Mouse (Mus musculus) limb, embryonic 14.5 days (tissue): Measurements from ENCODE around the gene Prrx1. TPM values are rescaled to one million over a fixed set of nuclear protein-coding genes. Genes with fewer than 3 reads are reported as not detected.
A peak's percentile ranks its signal among the peaks of the same experiment; 100 is the strongest.

ENCODE experiments used
- ATAC-seq: fragments of 200-750 bp; cut with Nextera tagmentation; 2 replicates; pipeline ENCODE4 v1.8.0; 2017; ENCODE audit warnings: low read depth, moderate number of reproducible peaks, moderate TSS enrichment; ENCODE audit not compliant: low FRiP score
- DNase-seq: peaks from one replicate; pipeline ENCODE4 v3.0.0-alpha.2; 2015; ENCODE audit warnings: low spot score
- H3K27ac ChIP-seq: fragments of 300-500 bp; sonication (generic); replicated peaks from 2 replicates; pipeline ENCODE4 v1.5.1; 2014; ENCODE audit warnings: low read depth, mild to moderate bottlenecking, low read length, moderate library complexity, mixed read lengths
- H3K27me3 ChIP-seq: fragments of 300-500 bp; sonication (generic); 2 replicates; pipeline ENCODE4 v1.6.1; 2014; ENCODE audit warnings: low read length, mixed read lengths; ENCODE audit not compliant: control insufficient read depth, insufficient read depth
- H3K36me3 ChIP-seq: fragments of 300-500 bp; sonication (generic); 2 replicates; pipeline ENCODE4 v1.6.1; 2014; ENCODE audit warnings: mild to moderate bottlenecking, low read length, moderate library complexity, mixed read lengths; ENCODE audit not compliant: control insufficient read depth, insufficient read depth
- H3K4me1 ChIP-seq: fragments of 300-500 bp; sonication (generic); 2 replicates; pipeline ENCODE4 v1.6.1; 2014; ENCODE audit warnings: antibody characterized with exemption, low read length, mixed read lengths; ENCODE audit not compliant: control insufficient read depth, insufficient read depth
- H3K4me2 ChIP-seq: fragments of 300-500 bp; sonication (generic); replicated peaks from 2 replicates; pipeline ENCODE4 v1.6.1; 2014; ENCODE audit warnings: low read depth, mild to moderate bottlenecking, low read length, moderate library complexity; ENCODE audit not compliant: severe bottlenecking
- H3K4me3 ChIP-seq: fragments of 300-500 bp; sonication (generic); replicated peaks from 2 replicates; pipeline ENCODE4 v1.5.1; 2014; ENCODE audit warnings: low read length
- H3K9ac ChIP-seq: fragments of 300-500 bp; sonication (generic); 2 replicates; pipeline ENCODE4 v1.6.1; 2014; ENCODE audit warnings: mild to moderate bottlenecking, low read depth, low read length, moderate library complexity; ENCODE audit not compliant: severe bottlenecking
- H3K9me3 ChIP-seq: fragments of 300-500 bp; sonication (generic); 2 replicates; pipeline ENCODE4 v1.6.1; 2016; ENCODE audit warnings: low read length; ENCODE audit not compliant: control insufficient read depth
- POLR2A ChIP-seq: fragments of 200-500 bp; IDR thresholded peaks from 2 replicates; pipeline ENCODE4 v1.8.0; 2012; ENCODE audit warnings: inconsistent platforms, mild to moderate bottlenecking, moderate library complexity, borderline replicate concordance; ENCODE audit not compliant: insufficient read depth, insufficient read length; ENCODE audit errors: extremely low read depth
- WGBS: fragments of 180-500 bp; shearing (Covaris S2); extraction: QIAGEN DNeasy Blood & Tissue Kit; methylation state at CpG from one replicate; pipeline ENCODE4 v1.1.7; 2014; 5-methylcytosine and 5-hydroxymethylcytosine counted together
- polyA plus RNA-seq, 2 experiments: library from polyadenylated mRNA; depleted of rRNA in 1 of 2; stranded (reverse) in 1 of 2; unstranded in 1 of 2; fragments of >200 nt; fragmentation: Nextera tagmentation in 1 of 2; extraction: Ambion mirVana in 1 of 2; gene quantifications; 2 replicates each; pipeline versions ENCODE4 v1.2.1 to v1.2.3; 2012 to 2014

Gene Prrx1
- polyA plus RNA-seq, 2 experiments = 114 to 122 TPM

- Histone ChIP-seq H3K27me3 (no peaks in the 10 kb centered on the region), H3K9ac (peak overlapping the region; percentile 100), H3K27ac (peak overlapping the region; percentile 100), H3K4me3 (peak overlapping the region; percentile 84), H3K9me3 (no peaks in the 10 kb centered on the region), H3K4me1 (peaks cover 19% of the 10 kb centered on the region), H3K4me2 (peak overlapping the region; percentile 79), H3K36me3 (peaks cover 28% of the 10 kb centered on the region)
- DNase-seq (no peak), ATAC-seq (0 out of 2 replicates have a peak, but pooled peaks have one; percentile 12)
- TF ChIP-seq POLR2A = 0 out of 2 replicates have a peak, but pooled peaks have one; percentile 18
- WGBS = under 1% methylated on average over 59 of the region's 59 CpGs
Observed at GRCm38 (mm10) chr1:163311861-163312811, 1.4 kb downstream of the Prrx1 start.

GRCm38 (mm10) chr1:163311006-163311836 lies 2.3 kb downstream of the Prrx1 start:
- Histone ChIP-seq H3K4me1 (peaks cover 19% of the 10 kb centered on the region), H3K9me3 (no peaks in the 10 kb centered on the region), H3K4me3 (peak overlapping the region; percentile 84), H3K27me3 (no peaks in the 10 kb centered on the region), H3K9ac (peak overlapping the region; percentile 100), H3K36me3 (peaks cover 29% of the 10 kb centered on the region), H3K27ac (peak overlapping the region; percentile 100), H3K4me2 (peak overlapping the region; percentile 79)
- DNase-seq = no peak
- no peak for TF ChIP-seq POLR2A
- ATAC-seq = no peak
- 3% methylated on average over 13 of the region's 13 CpGs for WGBS

- H3K9ac ChIP-seq = peak overlapping the region; percentile 100
- peak overlapping the region; percentile 84 for H3K4me3 ChIP-seq
- no peak for TF ChIP-seq POLR2A
- no peak for ATAC-seq
- 7% methylated on average over 8 of the region's 8 CpGs for WGBS
- H3K36me3 ChIP-seq = peaks cover 38% of the 10 kb centered on the region
- H3K4me1 ChIP-seq = peaks cover 22% of the 10 kb centered on the region
- peak overlapping the region; percentile 100 for H3K27ac ChIP-seq
- H3K9me3 ChIP-seq = no peaks in the 10 kb centered on the region
- no peak for DNase-seq
- no peaks in the 10 kb centered on the region for H3K27me3 ChIP-seq
- peak overlapping the region; percentile 79 for H3K4me2 ChIP-seq
Observed at GRCm38 (mm10) chr1:163310023-163310754, 3.3 kb downstream of the Prrx1 start.

- H3K4me1 ChIP-seq = peaks cover 20% of the 10 kb centered on the region
- no peak for DNase-seq
- no peaks in the 10 kb centered on the region for H3K27me3 ChIP-seq
- H3K27ac ChIP-seq = peak overlapping the region; percentile 100
- H3K9ac ChIP-seq = peak overlapping the region; percentile 100
- H3K4me3 ChIP-seq = peak overlapping the region; percentile 84
- no peak for TF ChIP-seq POLR2A
- ATAC-seq = no peak
- 15% methylated on average over 2 of the region's 2 CpGs for WGBS
- no peaks in the 10 kb centered on the region for H3K9me3 ChIP-seq
- peaks cover 40% of the 10 kb centered on the region for H3K36me3 ChIP-seq
- peak overlapping the region; percentile 79 for H3K4me2 ChIP-seq
Observed at GRCm38 (mm10) chr1:163309466-163309865, 4.0 kb downstream of the Prrx1 start.
